Mouse (Mus musculus): Measurements from ENCODE around the gene Gm8271.
"Not testable (repeated sequence)": the region's sequence is repeated elsewhere in the genome, so short reads cannot be mapped to it uniquely, and the experiment has no call there.

Gene Gm8271

GRCm38 (mm10) chr14:5185493-5185892 is at the start of gene Gm8271:
Gene Gm8271 (plus strand): TSS chr14:5185793.
- not testable (repeated sequence) for DNase-seq

- not testable (repeated sequence) for DNase-seq
These were observed 21.4 kb upstream of the Gm8271 start, which contains the start of gene Gm3317 for GRCm38 (mm10) chr14:5164235-5164634. Gene Gm3317 (plus strand): TSS chr14:5164535.
